Mouse (Mus musculus) myocyte (in vitro differentiated cells): ENCODE measurements at regions not wholly inside any gene's neighbourhood (a gene's known extent, or its start where the extent isn't known, plus 50 kb on each side); places are given as distances from the start of the nearest gene placed in this dataset.

ENCODE experiments used
- MAX ChIP-seq: IDR thresholded peaks from one replicate; pipeline ENCODE4 v1.6.1; 2011; ENCODE audit warnings: low read depth, mild to moderate bottlenecking, control low read depth
- POLR2A ChIP-seq: IDR thresholded peaks from one replicate; pipeline ENCODE4 v1.6.1; 2011; ENCODE audit warnings: low read depth, mild to moderate bottlenecking, control low read depth, moderate library complexity; ENCODE audit not compliant: insufficient read length
- REST ChIP-seq: IDR thresholded peaks from one replicate; pipeline ENCODE4 v1.6.1; 2011; ENCODE audit warnings: mild to moderate bottlenecking, control low read depth, moderate library complexity; ENCODE audit not compliant: insufficient read depth, insufficient read length
- SRF ChIP-seq: IDR thresholded peaks from one replicate; pipeline ENCODE4 v1.6.1; 2011; ENCODE audit warnings: low read depth; ENCODE audit not compliant: control insufficient read depth, insufficient read length
- TCF12 ChIP-seq: IDR thresholded peaks from one replicate; pipeline ENCODE4 v1.6.1; 2011; ENCODE audit warnings: mild to moderate bottlenecking, control low read depth; ENCODE audit not compliant: poor library complexity, insufficient read depth, severe bottlenecking

DNA sequence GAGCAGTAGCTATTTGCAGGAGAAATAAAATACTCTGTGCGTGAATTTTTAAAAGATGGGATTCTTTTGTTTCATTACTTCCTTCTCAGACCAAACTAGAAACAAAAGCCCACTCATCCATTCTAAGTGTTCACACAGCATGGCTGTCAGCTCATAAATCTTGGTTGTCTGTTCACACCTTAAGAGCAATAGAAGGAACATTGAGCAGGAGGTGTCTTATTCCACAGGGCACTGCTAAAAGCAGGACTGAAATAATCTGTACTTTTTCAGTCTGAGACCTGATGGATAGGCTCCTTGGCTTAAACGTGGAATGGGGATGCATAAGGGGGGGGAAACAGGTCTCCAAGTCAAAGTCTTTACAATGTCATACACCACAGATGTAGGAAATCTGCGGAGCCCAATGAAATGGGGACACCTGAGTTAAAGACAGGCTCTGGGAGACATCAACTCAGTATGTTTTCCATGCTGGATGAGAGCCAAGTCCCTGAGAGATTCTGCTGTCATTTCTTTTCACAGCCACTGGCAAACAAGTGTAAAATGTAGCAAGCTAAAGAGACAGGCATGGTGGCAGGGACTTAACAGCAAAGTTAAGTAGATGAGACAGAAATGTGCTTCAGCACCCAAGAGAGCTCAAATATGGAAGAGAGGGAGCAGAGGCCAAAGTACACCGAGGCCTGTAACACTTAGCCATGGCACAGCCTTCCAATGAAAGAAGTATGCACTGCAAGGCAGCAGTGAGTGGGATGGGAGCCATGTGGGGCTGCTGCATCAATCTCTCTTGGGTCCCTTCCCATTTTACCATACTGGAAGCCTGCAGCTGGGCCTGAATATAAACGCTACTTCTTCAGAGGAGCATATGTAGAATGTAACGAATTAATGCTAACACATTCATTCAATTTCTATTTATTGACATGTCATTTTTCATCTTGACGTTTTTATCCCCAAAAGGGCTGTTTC lies 2492.0 kb upstream of the Gm7489 start:
- TF ChIP-seq TCF12 (no peak), SRF (no peak), POLR2A (no peak), REST (no peak), MAX (no peak)
